Mouse (Mus musculus) ES-E14 (cell line): Measurements from ENCODE around the gene Stk10.

ENCODE experiments used
- HCFC1 ChIP-seq: IDR thresholded peaks from 2 replicates; pipeline ENCODE4 v1.6.1; 2012; ENCODE audit warnings: low read length, inconsistent platforms, borderline replicate concordance; ENCODE audit not compliant: insufficient read depth
- ZC3H11A ChIP-seq: IDR thresholded peaks from 2 replicates; pipeline ENCODE4 v1.6.1; 2012; ENCODE audit warnings: low read depth, mild to moderate bottlenecking, inconsistent platforms, low read length, borderline replicate concordance
- ZNF384 ChIP-seq: IDR thresholded peaks from 2 replicates; pipeline ENCODE4 v1.6.1; 2012; ENCODE audit warnings: low read depth, low read length, inconsistent platforms

- no peak for TF ChIP-seq ZC3H11A
- TF ChIP-seq ZNF384: no peak
- TF ChIP-seq HCFC1: no peak
Observed at GRCm38 (mm10) chr11:32568637-32569293, 35.7 kb downstream of the Stk10 start.
